ENCODE assay signal across 12 mouse cellular contexts in the genomic region with DNA sequence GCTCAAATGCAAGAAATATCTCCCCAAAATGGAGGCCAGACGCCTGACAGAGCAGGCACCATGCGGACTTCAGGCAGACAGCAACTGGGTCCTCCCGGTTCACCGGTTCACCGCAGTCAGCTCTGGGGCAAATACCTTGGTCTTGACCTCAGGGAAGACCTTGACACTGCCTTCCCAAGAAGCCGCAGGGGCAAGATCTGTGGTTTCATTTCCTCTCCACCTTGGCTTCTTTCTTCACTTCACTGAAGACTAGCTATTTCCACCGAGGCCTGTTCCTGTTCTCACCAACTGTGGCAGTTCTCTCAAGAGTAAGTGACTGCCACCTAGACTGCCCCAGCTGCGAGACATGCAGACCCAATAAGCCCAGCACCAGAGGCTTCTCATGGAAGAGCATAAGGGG. TPM values are rescaled to one million over a fixed set of nuclear protein-coding genes. Genes with fewer than 3 reads are reported as not detected.
DNase-seq lines count a peak whose midpoint lies in the region; ATAC-seq and TF ChIP-seq lines count a peak whose summit lies in the region.
"Had no signal": no experiment of that assay in that cellular context is flagged by ENCODE, and none has a peak within 500 bp of the region (broad histone marks: within the 10 kb centered on the region; RNA-seq: fewer than 3 reads in every experiment).

No protein-coding gene starts in this region.

- no peak for TF ChIP-seq POLR2A in spleen, adult 2 months (IDR thresholded peaks at IDR 0.05; ENCODE audit: low read depth, low read length)

- no peak; the same call in 1 of the 2 replicates for TF ChIP-seq CTCF in spleen, adult 2 months (IDR thresholded peaks at IDR 0.05; ENCODE audit: extremely low read depth, insufficient read depth, insufficient read length, insufficient replicate concordance)
- no peak for TF ChIP-seq CTCF in midbrain, postnatal 0 days (IDR thresholded peaks at IDR 0.05)

- H3K4me3 ChIP-seq in kidney, embryonic 15.5 days (replicated peaks) = no peak overlapping the region
- no peak overlapping the region for H3K4me3 ChIP-seq in embryonic facial prominence, embryonic 12.5 days
- no peak overlapping the region for H3K4me3 ChIP-seq in spleen, adult 2 months (ENCODE audit: extremely low read depth, insufficient read depth, insufficient read length)
- no peak overlapping the region for H3K4me3 ChIP-seq in midbrain, postnatal 0 days (ENCODE audit: low read depth, low read length)
- no peak overlapping the region for H3K4me3 ChIP-seq in midbrain, embryonic 16.5 days (ENCODE audit: low read depth, low read length)
- H3K4me3 ChIP-seq: forebrain, embryonic 13.5 days had no signal

- no peaks in the 10 kb centered on the region for H3K36me3 ChIP-seq in kidney, embryonic 15.5 days
- no peaks in the 10 kb centered on the region for H3K36me3 ChIP-seq in embryonic facial prominence, embryonic 12.5 days
- H3K36me3 ChIP-seq in spleen, adult 2 months (ENCODE audit: control insufficient read depth, insufficient read depth, low read length) = no peaks in the 10 kb centered on the region
- H3K36me3 ChIP-seq in midbrain, postnatal 0 days (ENCODE audit: insufficient read depth, low read length) = no peaks in the 10 kb centered on the region
- no peaks in the 10 kb centered on the region for H3K36me3 ChIP-seq in midbrain, embryonic 16.5 days (ENCODE audit: control insufficient read depth, insufficient read depth, low read length)

- H3K27ac ChIP-seq in kidney, embryonic 15.5 days = peak overlapping the region; percentile 89
- peak overlapping the region; percentile 65; the same call in 1 of the 2 replicates for H3K27ac ChIP-seq in embryonic facial prominence, embryonic 12.5 days
- peak overlapping the region; percentile 66 for H3K27ac ChIP-seq in spleen, adult 2 months (ENCODE audit: insufficient read depth, low read length)
- no peak overlapping the region for H3K27ac ChIP-seq in midbrain, postnatal 0 days (ENCODE audit: low read depth, low read length)
- no peak overlapping the region for H3K27ac ChIP-seq in midbrain, embryonic 16.5 days (ENCODE audit: low read length)
- H3K27ac ChIP-seq: forebrain, embryonic 13.5 days had no signal

- no peaks in the 10 kb centered on the region for H3K9me3 ChIP-seq in kidney, embryonic 15.5 days (replicated peaks)
- no peaks in the 10 kb centered on the region for H3K9me3 ChIP-seq in embryonic facial prominence, embryonic 12.5 days
- no peaks in the 10 kb centered on the region for H3K9me3 ChIP-seq in midbrain, postnatal 0 days (ENCODE audit: low read length)
- H3K9me3 ChIP-seq in midbrain, embryonic 16.5 days (replicated peaks; ENCODE audit: control insufficient read depth, low read length, poor library complexity, severe bottlenecking) = no peaks in the 10 kb centered on the region
- H3K9me3 ChIP-seq: forebrain, embryonic 13.5 days had no signal

- DNase-seq in kidney, postnatal 10 days = no peak
- peak; percentile 16 to 24 for DNase-seq in CD8-positive naive resting alpha-beta T cell, adult 2 months (ENCODE audit: low read depth in 2 of 2, low spot score in 2 of 2)
- DNase-seq in spleen, adult 2 months (ENCODE audit: low read depth in 1 of 2, low spot score in 2 of 2) = peak; percentile 74 to 77
- DNase-seq in midbrain, postnatal 0 days (ENCODE audit: low spot score) = no peak
- DNase-seq in adrenal gland, adult 2 months = no peak
- DNase-seq: cerebellum, adult 11-12 months; right cerebral cortex, postnatal 14 days had no signal

- peaks cover 41% of the 10 kb centered on the region for H3K4me1 ChIP-seq in kidney, embryonic 15.5 days
- H3K4me1 ChIP-seq in embryonic facial prominence, embryonic 12.5 days = peaks cover 25% of the 10 kb centered on the region
- H3K4me1 ChIP-seq in spleen, adult 2 months (ENCODE audit: control insufficient read depth, insufficient read depth, insufficient read length) = peaks cover 10% of the 10 kb centered on the region; the same call in 1 of the 2 replicates
- peaks cover 8% of the 10 kb centered on the region; the same call in 1 of the 2 replicates for H3K4me1 ChIP-seq in midbrain, postnatal 0 days (ENCODE audit: insufficient read depth, low read length)
- peaks cover 11% of the 10 kb centered on the region for H3K4me1 ChIP-seq in midbrain, embryonic 16.5 days (ENCODE audit: control insufficient read depth, insufficient read depth, low read length)

- ATAC-seq in kidney, embryonic 15.5 days (replicated peaks; ENCODE audit: low FRiP score) = no peak
- ATAC-seq in embryonic facial prominence, embryonic 12.5 days (ENCODE audit: insufficient number of reproducible peaks, insufficient read depth, low FRiP score, low TSS enrichment) = no peak
- no peak for ATAC-seq in midbrain, postnatal 0 days (ENCODE audit: low FRiP score)
- no peak for ATAC-seq in midbrain, embryonic 16.5 days
- ATAC-seq: forebrain, embryonic 13.5 days; hindbrain, embryonic 16.5 days had no signal

- no peaks in the 10 kb centered on the region for H3K27me3 ChIP-seq in kidney, embryonic 15.5 days
- no peaks in the 10 kb centered on the region for H3K27me3 ChIP-seq in embryonic facial prominence, embryonic 12.5 days
- no peaks in the 10 kb centered on the region for H3K27me3 ChIP-seq in spleen, adult 2 months (ENCODE audit: control insufficient read depth, insufficient read depth, low read length)
- H3K27me3 ChIP-seq in midbrain, postnatal 0 days (ENCODE audit: insufficient read depth, low read length) = no peaks in the 10 kb centered on the region
- H3K27me3 ChIP-seq in midbrain, embryonic 16.5 days (ENCODE audit: control insufficient read depth, insufficient read depth, low read depth, low read length) = no peaks in the 10 kb centered on the region
- H3K27me3 ChIP-seq: forebrain, embryonic 13.5 days had no signal

- H3K9ac ChIP-seq in kidney, embryonic 15.5 days = no peak overlapping the region
- H3K9ac ChIP-seq in embryonic facial prominence, embryonic 12.5 days = no peak overlapping the region
- H3K9ac ChIP-seq in midbrain, postnatal 0 days (replicated peaks; ENCODE audit: low read length, poor library complexity, severe bottlenecking) = no peak overlapping the region
- H3K9ac ChIP-seq in midbrain, embryonic 16.5 days (ENCODE audit: low read depth, low read length) = no peak overlapping the region
- H3K9ac ChIP-seq: forebrain, embryonic 13.5 days had no signal

- peak overlapping the region; percentile 32 for H3K4me2 ChIP-seq in kidney, embryonic 15.5 days
- no peak overlapping the region for H3K4me2 ChIP-seq in embryonic facial prominence, embryonic 12.5 days (replicated peaks)
- no peak overlapping the region for H3K4me2 ChIP-seq in midbrain, postnatal 0 days (ENCODE audit: low read depth, low read length, poor library complexity, severe bottlenecking)
- H3K4me2 ChIP-seq in midbrain, embryonic 16.5 days (ENCODE audit: low read length) = no peak overlapping the region
- H3K4me2 ChIP-seq: forebrain, embryonic 13.5 days had no signal

- WGBS in kidney, embryonic 15.5 days = 29% methylated on average over 8 of the region's 8 CpGs
- WGBS in embryonic facial prominence, embryonic 12.5 days = 49% methylated on average over 8 of the region's 8 CpGs
- WGBS in spleen, adult 2 months = 8% methylated on average over 8 of the region's 8 CpGs
- 78% methylated on average over 8 of the region's 8 CpGs for WGBS in midbrain, postnatal 0 days
- 81% methylated on average over 8 of the region's 8 CpGs for WGBS in midbrain, embryonic 16.5 days

RNA-seq across cellular contexts. Expression of gene Fmnl3, which starts 5.4 kb away (rescaled TPM):
- 31.7 and 32.4 TPM in 2 replicates for polyA plus RNA-seq in kidney, embryonic 15.5 days (2015; fragmentation: Nextera tagmentation; extraction: Ambion mirVana)
- polyA plus RNA-seq in embryonic facial prominence, embryonic 12.5 days (2016; fragmentation: Nextera tagmentation; extraction: Ambion mirVana) = 32.6 and 37.0 TPM in 2 replicates
- 25.6 and 30.8 TPM in 2 replicates for polyA plus RNA-seq in spleen, adult 2 months (2012; rRNA removed)
- total RNA-seq in midbrain, postnatal 0 days (2014; rRNA removed) = 13.5 and 15.5 TPM in 2 replicates
- 8.5 and 9.8 TPM in 2 replicates for polyA plus RNA-seq in midbrain, postnatal 0 days (2015; fragmentation: Nextera tagmentation; extraction: Ambion mirVana)
- polyA plus RNA-seq in midbrain, embryonic 16.5 days (2015; fragmentation: Nextera tagmentation; extraction: Ambion mirVana) = 7.9 and 8.0 TPM in 2 replicates
- 10 to 100 TPM; 13.9 to 23.6 TPM for total RNA-seq in adrenal gland, adult 2 months (2021)
- 19.7 and 22.2 TPM in 2 replicates for polyA plus RNA-seq in adrenal gland, adult 2 months (2012; rRNA removed)

RNA-seq across cellular contexts. Expression of gene Tmbim6, which starts 27.8 kb away (rescaled TPM):
- polyA plus RNA-seq in kidney, embryonic 15.5 days (2015; fragmentation: Nextera tagmentation; extraction: Ambion mirVana) = 502 and 516 TPM in 2 replicates
- 256 and 268 TPM in 2 replicates for polyA plus RNA-seq in embryonic facial prominence, embryonic 12.5 days (2016; fragmentation: Nextera tagmentation; extraction: Ambion mirVana)
- 434 and 466 TPM in 2 replicates for polyA plus RNA-seq in spleen, adult 2 months (2012; rRNA removed)
- total RNA-seq in midbrain, postnatal 0 days (2014; rRNA removed) = 270 and 327 TPM in 2 replicates
- 327 and 348 TPM in 2 replicates for polyA plus RNA-seq in midbrain, postnatal 0 days (2015; fragmentation: Nextera tagmentation; extraction: Ambion mirVana)
- 279 and 310 TPM in 2 replicates for polyA plus RNA-seq in midbrain, embryonic 16.5 days (2015; fragmentation: Nextera tagmentation; extraction: Ambion mirVana)
- 100 to 1,000 TPM; 549 to 716 TPM for total RNA-seq in adrenal gland, adult 2 months (2021)
- polyA plus RNA-seq in adrenal gland, adult 2 months (2012; rRNA removed) = 1,176 and 1,311 TPM in 2 replicates

Comparison
In these comparisons a context has a peak if more than half of its experiments do, and no peak if none do; other contexts are left out.
1. H3K27ac ChIP-seq: peak in kidney, embryonic 15.5 days (single experiment), embryonic facial prominence, embryonic 12.5 days (single experiment) and spleen, adult 2 months (single experiment); none in midbrain, postnatal 0 days (single experiment) and midbrain, embryonic 16.5 days (single experiment).
2. DNase-seq: peak in CD8-positive naive resting alpha-beta T cell, adult 2 months (2 of 2) and spleen, adult 2 months (2 of 2); none in kidney, postnatal 10 days (single experiment), midbrain, postnatal 0 days (single experiment) and adrenal gland, adult 2 months (single experiment).